Mouse (Mus musculus): ENCODE measurements at regions not wholly inside any gene's neighbourhood (a gene's known extent, or its start where the extent isn't known, plus 50 kb on each side); places are given as distances from the start of the nearest gene placed in this dataset.

DNA sequence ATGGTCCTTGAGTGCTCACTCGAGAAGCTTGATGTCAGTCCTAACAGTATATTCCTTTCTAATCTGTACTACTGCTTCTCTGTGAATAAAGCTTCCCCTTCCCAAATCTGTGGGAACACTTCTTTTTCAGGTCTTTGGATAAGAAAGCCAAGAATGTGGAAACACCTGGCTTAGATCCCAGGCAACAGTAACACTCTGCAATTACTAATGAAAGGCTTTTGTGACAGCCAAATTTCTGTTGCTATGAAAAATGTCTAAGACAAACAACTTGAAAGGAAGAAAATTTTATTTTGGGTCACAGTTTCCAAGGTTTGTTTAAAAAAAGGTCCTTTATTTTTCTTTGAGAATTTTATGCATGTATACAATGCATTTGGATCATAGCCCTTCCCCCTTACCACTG, 56.0 kb upstream of the Mroh9 start:
- no peak overlapping the region for H3K4me3 ChIP-seq (replicated peaks; ENCODE audit: extremely low read depth, low read depth, low read length)
- TF ChIP-seq CTCF (IDR thresholded peaks at IDR 0.05; ENCODE audit: insufficient read depth, low read length) (no peak), POLR2A (IDR thresholded peaks at IDR 0.05; ENCODE audit: borderline replicate concordance, extremely low read depth, low read depth, low read length) (no peak)
- 59% methylated on average over 1 of the region's 1 CpGs for WGBS

GRCm38 (mm10) chr1:163138179-163138578, 52.7 kb upstream of the Mroh9 start:
- no peaks in the 10 kb centered on the region for H3K4me1 ChIP-seq (ENCODE audit: control insufficient read depth, insufficient read depth, low read length)
- no peak for DNase-seq
- TF ChIP-seq POLR2A (IDR thresholded peaks at IDR 0.05; ENCODE audit: borderline replicate concordance, extremely low read depth, low read depth, low read length): no peak
- TF ChIP-seq CTCF (IDR thresholded peaks at IDR 0.05; ENCODE audit: insufficient read depth, low read length): no peak
- H3K4me3 ChIP-seq (replicated peaks; ENCODE audit: extremely low read depth, low read depth, low read length): no peak overlapping the region
- 21% methylated on average over 1 of the region's 1 CpGs for WGBS

More for the DNA sequence above, 56.0 kb upstream of the Mroh9 start:
- DNase-seq: no peak
- H3K4me1 ChIP-seq (ENCODE audit: control insufficient read depth, insufficient read depth, low read length): no peaks in the 10 kb centered on the region

Measured in lung, adult 2 months (tissue).